Mouse (Mus musculus) ES-E14 (cell line): Measurements from ENCODE around the gene Ccdc84.
A peak's percentile ranks its signal among the peaks of the same experiment; 100 is the strongest.

Experiments
- CHD2 ChIP-seq: IDR thresholded peaks from 2 replicates; pipeline ENCODE4 v1.6.1; 2014; ENCODE audit warnings: mild to moderate bottlenecking, low read depth, low read length, inconsistent platforms
- HCFC1 ChIP-seq: IDR thresholded peaks from 2 replicates; pipeline ENCODE4 v1.6.1; 2012; ENCODE audit warnings: low read length, inconsistent platforms, borderline replicate concordance; ENCODE audit not compliant: insufficient read depth
- ZC3H11A ChIP-seq: IDR thresholded peaks from 2 replicates; pipeline ENCODE4 v1.6.1; 2012; ENCODE audit warnings: low read depth, mild to moderate bottlenecking, inconsistent platforms, low read length, borderline replicate concordance
- ZNF384 ChIP-seq: IDR thresholded peaks from 2 replicates; pipeline ENCODE4 v1.6.1; 2012; ENCODE audit warnings: low read depth, low read length, inconsistent platforms

DNA sequence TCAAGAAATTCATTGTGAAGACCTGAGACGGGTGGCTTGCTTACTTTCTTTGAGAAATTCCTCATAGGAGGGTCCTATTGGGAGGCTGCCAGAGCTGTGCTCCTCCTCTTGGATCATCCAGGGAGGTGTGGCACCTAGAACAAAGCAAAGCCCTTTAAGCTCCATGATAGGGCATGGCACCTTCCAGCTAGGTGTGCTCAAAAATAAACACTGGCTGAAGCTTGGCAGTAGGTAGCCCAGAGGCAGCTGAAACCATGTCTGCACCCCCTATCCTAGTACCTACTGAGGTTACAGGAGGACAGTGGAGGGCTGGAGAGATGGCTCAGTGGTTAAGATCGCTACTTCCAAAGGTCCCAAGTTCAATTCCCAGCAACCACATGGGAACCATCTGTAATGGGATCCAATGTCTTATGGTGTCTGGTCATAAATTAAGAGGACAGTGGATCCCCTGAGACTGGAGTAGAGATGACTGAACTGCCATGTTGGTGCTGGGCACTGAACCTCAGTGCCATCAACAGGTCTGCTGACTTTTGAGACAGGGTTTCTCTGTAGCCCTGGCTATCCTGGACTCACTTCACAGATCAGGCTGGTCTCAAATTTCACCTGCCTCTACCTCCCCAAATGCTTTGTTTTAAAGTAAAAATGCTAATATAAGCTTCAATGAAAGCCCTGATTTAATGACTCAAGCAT is 7.6 kb downstream of the Ccdc84 start:
- TF ChIP-seq ZNF384 (no peak), CHD2 (0 out of 2 replicates have a peak, but pooled peaks have one; percentile 40), HCFC1 (no peak), ZC3H11A (no peak)
